Mouse (Mus musculus): ENCODE data around the gene Hemgn. TPM values are rescaled to one million over a fixed set of nuclear protein-coding genes. Genes with fewer than 3 reads are reported as not detected.

The Hemgn gene
- polyA plus RNA-seq, 1 experiment from 2014 or later: 405 TPM

GRCm38 (mm10) chr4:46388556-46388955 is 24.8 kb downstream of the Hemgn start:
- no peak for ATAC-seq (ENCODE audit: low read depth)
- Histone ChIP-seq H3K27ac (peak overlapping the region; percentile 94), H3K9ac (peak overlapping the region; percentile 80), H3K36me3 (peaks cover 71% of the 10 kb centered on the region), H3K9me3 (replicated peaks) (no peaks in the 10 kb centered on the region), H3K4me2 (peak overlapping the region; percentile 77), H3K4me1 (replicated peaks) (peaks cover 56% of the 10 kb centered on the region), H3K27me3 (no peaks in the 10 kb centered on the region), H3K4me3 (replicated peaks) (peak overlapping the region; percentile 62)
- 9% methylated on average over 5 of the region's 5 CpGs for WGBS (ENCODE audit: insufficient replicate concordance)
- DNase-seq: no peak

GRCm38 (mm10) chr4:46374869-46375368 is 38.4 kb downstream of the Hemgn start:
- Histone ChIP-seq H3K4me3 (replicated peaks) (peak overlapping the region; percentile 42), H3K9me3 (replicated peaks) (no peaks in the 10 kb centered on the region), H3K27me3 (peaks cover 34% of the 10 kb centered on the region), H3K9ac (peak overlapping the region; percentile 56), H3K27ac (peak overlapping the region; percentile 40; the same call in 1 of the 2 replicates), H3K4me2 (peak overlapping the region; percentile 66), H3K4me1 (replicated peaks) (peaks cover 15% of the 10 kb centered on the region), H3K36me3 (peaks cover 55% of the 10 kb centered on the region)
- WGBS (ENCODE audit: insufficient replicate concordance): 22% methylated on average over 22 of the region's 22 CpGs
- DNase-seq: peak; percentile 71
- ATAC-seq (ENCODE audit: low read depth): peak; percentile 55

GRCm38 (mm10) chr4:46374455-46374854 is 38.9 kb downstream of the Hemgn start:
- ATAC-seq (ENCODE audit: low read depth) (peak; percentile 16; the same call in 1 of the 2 replicates), DNase-seq (no peak)
- Histone ChIP-seq H3K4me2 (peak overlapping the region; percentile 66), H3K27me3 (peaks cover 38% of the 10 kb centered on the region), H3K4me1 (replicated peaks) (peaks cover 15% of the 10 kb centered on the region), H3K36me3 (peaks cover 51% of the 10 kb centered on the region), H3K9me3 (replicated peaks) (no peaks in the 10 kb centered on the region), H3K4me3 (replicated peaks) (peak overlapping the region; percentile 42; the same call in 1 of the 2 replicates), H3K9ac (no peak overlapping the region), H3K27ac (peak overlapping the region; percentile 40; the same call in 1 of the 2 replicates)
- 51% methylated on average over 6 of the region's 6 CpGs for WGBS (ENCODE audit: insufficient replicate concordance)

GRCm38 (mm10) chr4:46371030-46371429 is 42.3 kb downstream of the Hemgn start:
- whole genome bisulfite sequencing (ENCODE audit: insufficient replicate concordance): 7% methylated on average over 19 of the region's 19 CpGs
- DNase-seq (no peak), ATAC-seq (ENCODE audit: low read depth) (peak; percentile 29; the same call in 1 of the 2 replicates)
- Histone ChIP-seq H3K27ac (no peak overlapping the region), H3K36me3 (peaks cover 16% of the 10 kb centered on the region), H3K27me3 (peaks cover 62% of the 10 kb centered on the region), H3K4me2 (peak overlapping the region; percentile 45), H3K9ac (no peak overlapping the region), H3K4me1 (replicated peaks) (peaks cover 15% of the 10 kb centered on the region), H3K9me3 (replicated peaks) (no peaks in the 10 kb centered on the region), H3K4me3 (replicated peaks) (0 out of 2 replicates have a peak overlapping the region, but pooled peaks have one; percentile 25)

GRCm38 (mm10) chr4:46370406-46370805 is 42.9 kb downstream of the Hemgn start:
- ATAC-seq (ENCODE audit: low read depth): no peak
- H3K27me3 ChIP-seq: peaks cover 64% of the 10 kb centered on the region
- no peak overlapping the region for H3K4me2 ChIP-seq
- H3K27ac ChIP-seq: no peak overlapping the region
- H3K36me3 ChIP-seq: peaks cover 10% of the 10 kb centered on the region
- H3K4me3 ChIP-seq (replicated peaks): no peak overlapping the region
- no peaks in the 10 kb centered on the region for H3K9me3 ChIP-seq (replicated peaks)
- H3K4me1 ChIP-seq (replicated peaks): peaks cover 14% of the 10 kb centered on the region
- H3K9ac ChIP-seq: no peak overlapping the region
- WGBS (ENCODE audit: insufficient replicate concordance): 22% methylated on average over 6 of the region's 6 CpGs
- DNase-seq: no peak

GRCm38 (mm10) chr4:46369070-46369469 is 44.2 kb downstream of the Hemgn start:
- Histone ChIP-seq H3K27ac (no peak overlapping the region), H3K4me2 (no peak overlapping the region), H3K9ac (no peak overlapping the region), H3K4me1 (replicated peaks) (peaks cover 3% of the 10 kb centered on the region), H3K9me3 (replicated peaks) (no peaks in the 10 kb centered on the region), H3K27me3 (peaks cover 64% of the 10 kb centered on the region), H3K36me3 (no peaks in the 10 kb centered on the region), H3K4me3 (replicated peaks) (no peak overlapping the region)
- WGBS (ENCODE audit: insufficient replicate concordance): 43% methylated on average over 4 of the region's 4 CpGs
- DNase-seq: no peak
- no peak for ATAC-seq (ENCODE audit: low read depth)

- Histone ChIP-seq H3K4me3 (replicated peaks) (no peak overlapping the region), H3K27me3 (peaks cover 53% of the 10 kb centered on the region), H3K9ac (no peak overlapping the region), H3K9me3 (replicated peaks) (no peaks in the 10 kb centered on the region), H3K4me2 (no peak overlapping the region), H3K36me3 (no peaks in the 10 kb centered on the region), H3K4me1 (replicated peaks) (peaks cover 3% of the 10 kb centered on the region), H3K27ac (no peak overlapping the region)
- WGBS (ENCODE audit: insufficient replicate concordance): 13% methylated on average over 12 of the region's 12 CpGs
- DNase-seq (no peak), ATAC-seq (ENCODE audit: low read depth) (no peak)
These were observed 45.8 kb downstream of the Hemgn start for GRCm38 (mm10) chr4:46367487-46367959.

GRCm38 (mm10) chr4:46364360-46364759 is 48.9 kb downstream of the Hemgn start:
- WGBS (ENCODE audit: insufficient replicate concordance): 54% methylated on average over 2 of the region's 2 CpGs
- H3K9ac ChIP-seq: no peak overlapping the region
- H3K4me2 ChIP-seq: no peak overlapping the region
- no peak for DNase-seq
- H3K36me3 ChIP-seq: no peaks in the 10 kb centered on the region
- no peaks in the 10 kb centered on the region for H3K9me3 ChIP-seq (replicated peaks)
- peaks cover 25% of the 10 kb centered on the region for H3K27me3 ChIP-seq
- no peak overlapping the region for H3K27ac ChIP-seq
- H3K4me1 ChIP-seq (replicated peaks): no peaks in the 10 kb centered on the region
- ATAC-seq (ENCODE audit: low read depth): no peak
- no peak overlapping the region for H3K4me3 ChIP-seq (replicated peaks)

GRCm38 (mm10) chr4:46361258-46361657 is 52.0 kb downstream of the Hemgn start:
- Histone ChIP-seq H3K4me1 (replicated peaks) (no peaks in the 10 kb centered on the region), H3K36me3 (no peaks in the 10 kb centered on the region), H3K4me3 (replicated peaks) (no peak overlapping the region), H3K27ac (no peak overlapping the region), H3K4me2 (no peak overlapping the region), H3K9me3 (replicated peaks) (no peaks in the 10 kb centered on the region), H3K9ac (no peak overlapping the region), H3K27me3 (peaks cover 15% of the 10 kb centered on the region)
- 52% methylated on average over 5 of the region's 5 CpGs for WGBS (ENCODE audit: insufficient replicate concordance)
- DNase-seq: no peak
- ATAC-seq (ENCODE audit: low read depth): no peak

- no peaks in the 10 kb centered on the region for H3K4me1 ChIP-seq (replicated peaks)
- no peak overlapping the region for H3K27ac ChIP-seq
- H3K4me2 ChIP-seq: no peak overlapping the region
- no peak overlapping the region for H3K4me3 ChIP-seq (replicated peaks)
- no peaks in the 10 kb centered on the region for H3K36me3 ChIP-seq
- peaks cover 21% of the 10 kb centered on the region for H3K27me3 ChIP-seq
- no peak overlapping the region for H3K9ac ChIP-seq
- ATAC-seq (ENCODE audit: low read depth) (no peak), DNase-seq (no peak)
- 51% methylated on average over 12 of the region's 12 CpGs for WGBS (ENCODE audit: insufficient replicate concordance)
- no peaks in the 10 kb centered on the region for H3K9me3 ChIP-seq (replicated peaks)
These were observed 53.6 kb downstream of the Hemgn start for GRCm38 (mm10) chr4:46359539-46360253.

- H3K4me3 ChIP-seq (replicated peaks): no peak overlapping the region
- no peak overlapping the region for H3K9ac ChIP-seq
- no peak overlapping the region for H3K27ac ChIP-seq
- 45% methylated on average over 12 of the region's 12 CpGs for WGBS (ENCODE audit: insufficient replicate concordance)
- peaks cover 48% of the 10 kb centered on the region for H3K27me3 ChIP-seq
- H3K9me3 ChIP-seq (replicated peaks): no peaks in the 10 kb centered on the region
- no peaks in the 10 kb centered on the region for H3K36me3 ChIP-seq
- no peak overlapping the region for H3K4me2 ChIP-seq
- no peaks in the 10 kb centered on the region for H3K4me1 ChIP-seq (replicated peaks)
- peak; percentile 57 for DNase-seq
- ATAC-seq (ENCODE audit: low read depth): no peak
These were observed 56.8 kb downstream of the Hemgn start for GRCm38 (mm10) chr4:46356351-46357133.

Data from liver, embryonic 13.5 days (tissue).